Mouse (Mus musculus): ENCODE data around the gene Pxt1. TPM values are rescaled to one million over a fixed set of nuclear protein-coding genes. Genes with fewer than 3 reads are reported as not detected.

The Pxt1 gene
- polyA plus RNA-seq, 1 experiment from 2014 or later = 0.21 TPM

GRCm38 (mm10) chr17:28904546-28905376 is 38.9 kb downstream of the Pxt1 start:
- no peak for ATAC-seq (ENCODE audit: low FRiP score, low TSS enrichment)
- WGBS = 36% methylated on average over 23 of the region's 23 CpGs
- Histone ChIP-seq H3K4me2 (replicated peaks; ENCODE audit: low read depth, low read length) (no peak overlapping the region), H3K4me3 (ENCODE audit: low read length) (no peak overlapping the region), H3K9me3 (ENCODE audit: low read length) (no peaks in the 10 kb centered on the region), H3K27ac (ENCODE audit: low read length) (no peak overlapping the region), H3K4me1 (ENCODE audit: insufficient read depth, low read length) (peaks cover 7% of the 10 kb centered on the region), H3K27me3 (ENCODE audit: insufficient read depth, low read length) (0 out of 2 replicates have a peak, but pooled peaks cover 1% of the 10 kb centered on the region), H3K9ac (replicated peaks; ENCODE audit: low read length) (no peak overlapping the region), H3K36me3 (ENCODE audit: insufficient read depth, low read length) (no peaks in the 10 kb centered on the region)

- ATAC-seq (ENCODE audit: low FRiP score, low TSS enrichment) = no peak
- Histone ChIP-seq H3K4me3 (ENCODE audit: low read length) (no peak overlapping the region), H3K27ac (ENCODE audit: low read length) (no peak overlapping the region), H3K4me1 (ENCODE audit: insufficient read depth, low read length) (no peaks in the 10 kb centered on the region), H3K27me3 (ENCODE audit: insufficient read depth, low read length) (no peaks in the 10 kb centered on the region), H3K9me3 (ENCODE audit: low read length) (no peaks in the 10 kb centered on the region), H3K9ac (replicated peaks; ENCODE audit: low read length) (no peak overlapping the region), H3K36me3 (ENCODE audit: insufficient read depth, low read length) (no peaks in the 10 kb centered on the region), H3K4me2 (replicated peaks; ENCODE audit: low read depth, low read length) (no peak overlapping the region)
- WGBS = 69% methylated on average over 4 of the region's 4 CpGs
These were observed 42.1 kb downstream of the Pxt1 start for GRCm38 (mm10) chr17:28901559-28901958.

GRCm38 (mm10) chr17:28899427-28899826 is 44.2 kb downstream of the Pxt1 start:
- ATAC-seq (ENCODE audit: low FRiP score, low TSS enrichment) = no peak
- H3K36me3 ChIP-seq (ENCODE audit: insufficient read depth, low read length) = no peaks in the 10 kb centered on the region
- H3K27ac ChIP-seq (ENCODE audit: low read length) = no peak overlapping the region
- 67% methylated on average over 19 of the region's 19 CpGs for WGBS
- no peak overlapping the region for H3K4me2 ChIP-seq (replicated peaks; ENCODE audit: low read depth, low read length)
- no peaks in the 10 kb centered on the region; the same call in 1 of the 2 replicates for H3K9me3 ChIP-seq (ENCODE audit: low read length)
- no peak overlapping the region for H3K9ac ChIP-seq (replicated peaks; ENCODE audit: low read length)
- no peaks in the 10 kb centered on the region for H3K27me3 ChIP-seq (ENCODE audit: insufficient read depth, low read length)
- no peaks in the 10 kb centered on the region for H3K4me1 ChIP-seq (ENCODE audit: insufficient read depth, low read length)
- H3K4me3 ChIP-seq (ENCODE audit: low read length) = no peak overlapping the region

- no peak for ATAC-seq (ENCODE audit: low FRiP score, low TSS enrichment)
- no peaks in the 10 kb centered on the region for H3K4me1 ChIP-seq (ENCODE audit: insufficient read depth, low read length)
These were observed 45.4 kb downstream of the Pxt1 start for GRCm38 (mm10) chr17:28898249-28898648.

GRCm38 (mm10) chr17:28897817-28898216 is 45.8 kb downstream of the Pxt1 start:
- Histone ChIP-seq H3K27ac (ENCODE audit: low read length) (no peak overlapping the region), H3K9ac (replicated peaks; ENCODE audit: low read length) (no peak overlapping the region), H3K27me3 (ENCODE audit: insufficient read depth, low read length) (no peaks in the 10 kb centered on the region), H3K36me3 (ENCODE audit: insufficient read depth, low read length) (no peaks in the 10 kb centered on the region), H3K4me2 (replicated peaks; ENCODE audit: low read depth, low read length) (no peak overlapping the region), H3K9me3 (ENCODE audit: low read length) (peaks cover 3% of the 10 kb centered on the region; the same call in 1 of the 2 replicates), H3K4me3 (ENCODE audit: low read length) (no peak overlapping the region), H3K4me1 (ENCODE audit: insufficient read depth, low read length) (no peaks in the 10 kb centered on the region)
- ATAC-seq (ENCODE audit: low FRiP score, low TSS enrichment) = no peak
- WGBS = 87% methylated on average over 5 of the region's 5 CpGs

More at GRCm38 (mm10) chr17:28898249-28898648, 45.4 kb downstream of the Pxt1 start:
- Histone ChIP-seq H3K9me3 (ENCODE audit: low read length) (peaks cover 3% of the 10 kb centered on the region; the same call in 1 of the 2 replicates), H3K4me3 (ENCODE audit: low read length) (no peak overlapping the region), H3K36me3 (ENCODE audit: insufficient read depth, low read length) (no peaks in the 10 kb centered on the region), H3K27me3 (ENCODE audit: insufficient read depth, low read length) (no peaks in the 10 kb centered on the region), H3K9ac (replicated peaks; ENCODE audit: low read length) (no peak overlapping the region), H3K27ac (ENCODE audit: low read length) (no peak overlapping the region), H3K4me2 (replicated peaks; ENCODE audit: low read depth, low read length) (no peak overlapping the region)
- 80% methylated on average over 5 of the region's 5 CpGs for WGBS

- H3K4me2 ChIP-seq (replicated peaks; ENCODE audit: low read depth, low read length) = no peak overlapping the region
- ATAC-seq (ENCODE audit: low FRiP score, low TSS enrichment) = no peak
- no peaks in the 10 kb centered on the region for H3K27me3 ChIP-seq (ENCODE audit: insufficient read depth, low read length)
- no peaks in the 10 kb centered on the region for H3K4me1 ChIP-seq (ENCODE audit: insufficient read depth, low read length)
- H3K9ac ChIP-seq (replicated peaks; ENCODE audit: low read length) = no peak overlapping the region
- peaks cover 3% of the 10 kb centered on the region; the same call in 1 of the 2 replicates for H3K9me3 ChIP-seq (ENCODE audit: low read length)
- H3K4me3 ChIP-seq (ENCODE audit: low read length) = no peak overlapping the region
- H3K27ac ChIP-seq (ENCODE audit: low read length) = no peak overlapping the region
- 91% methylated on average over 11 of the region's 11 CpGs for WGBS
- H3K36me3 ChIP-seq (ENCODE audit: insufficient read depth, low read length) = no peaks in the 10 kb centered on the region
These were observed 47.4 kb downstream of the Pxt1 start for GRCm38 (mm10) chr17:28896095-28896780.

- H3K9ac ChIP-seq (replicated peaks; ENCODE audit: low read length) = no peak overlapping the region
- H3K4me2 ChIP-seq (replicated peaks; ENCODE audit: low read depth, low read length) = no peak overlapping the region
- no peaks in the 10 kb centered on the region for H3K4me1 ChIP-seq (ENCODE audit: insufficient read depth, low read length)
- ATAC-seq (ENCODE audit: low FRiP score, low TSS enrichment) = no peak
- peaks cover 3% of the 10 kb centered on the region; the same call in 1 of the 2 replicates for H3K9me3 ChIP-seq (ENCODE audit: low read length)
- 95% methylated on average over 21 of the region's 21 CpGs for WGBS
- H3K36me3 ChIP-seq (ENCODE audit: insufficient read depth, low read length) = no peaks in the 10 kb centered on the region
- no peak overlapping the region for H3K27ac ChIP-seq (ENCODE audit: low read length)
- no peak overlapping the region for H3K4me3 ChIP-seq (ENCODE audit: low read length)
- H3K27me3 ChIP-seq (ENCODE audit: insufficient read depth, low read length) = no peaks in the 10 kb centered on the region
These were observed 48.3 kb downstream of the Pxt1 start for GRCm38 (mm10) chr17:28895217-28895875.

- Histone ChIP-seq H3K4me1 (ENCODE audit: insufficient read depth, low read length) (no peaks in the 10 kb centered on the region), H3K36me3 (ENCODE audit: insufficient read depth, low read length) (no peaks in the 10 kb centered on the region), H3K9ac (replicated peaks; ENCODE audit: low read length) (no peak overlapping the region), H3K4me3 (ENCODE audit: low read length) (no peak overlapping the region), H3K27ac (ENCODE audit: low read length) (no peak overlapping the region), H3K9me3 (ENCODE audit: low read length) (peaks cover 3% of the 10 kb centered on the region; the same call in 1 of the 2 replicates), H3K4me2 (replicated peaks; ENCODE audit: low read depth, low read length) (no peak overlapping the region), H3K27me3 (ENCODE audit: insufficient read depth, low read length) (no peaks in the 10 kb centered on the region)
- no peak for ATAC-seq (ENCODE audit: low FRiP score, low TSS enrichment)
- 80% methylated on average over 11 of the region's 11 CpGs for WGBS
These were observed 49.4 kb downstream of the Pxt1 start for GRCm38 (mm10) chr17:28894050-28894767.

- no peaks in the 10 kb centered on the region for H3K4me1 ChIP-seq (ENCODE audit: insufficient read depth, low read length)
- ATAC-seq (ENCODE audit: low FRiP score, low TSS enrichment) = no peak
- peaks cover 10% of the 10 kb centered on the region; the same call in 1 of the 2 replicates for H3K9me3 ChIP-seq (ENCODE audit: low read length)
- no peaks in the 10 kb centered on the region for H3K27me3 ChIP-seq (ENCODE audit: insufficient read depth, low read length)
- 76% methylated on average over 8 of the region's 8 CpGs for WGBS
- H3K27ac ChIP-seq (ENCODE audit: low read length) = no peak overlapping the region
- H3K4me2 ChIP-seq (replicated peaks; ENCODE audit: low read depth, low read length) = no peak overlapping the region
- no peaks in the 10 kb centered on the region for H3K36me3 ChIP-seq (ENCODE audit: insufficient read depth, low read length)
- H3K4me3 ChIP-seq (ENCODE audit: low read length) = no peak overlapping the region
- H3K9ac ChIP-seq (replicated peaks; ENCODE audit: low read length) = no peak overlapping the region
These were observed 57.4 kb downstream of the Pxt1 start for GRCm38 (mm10) chr17:28886266-28886665.
